ENCODE assay signal across 8 mouse cellular contexts in the genomic region with DNA sequence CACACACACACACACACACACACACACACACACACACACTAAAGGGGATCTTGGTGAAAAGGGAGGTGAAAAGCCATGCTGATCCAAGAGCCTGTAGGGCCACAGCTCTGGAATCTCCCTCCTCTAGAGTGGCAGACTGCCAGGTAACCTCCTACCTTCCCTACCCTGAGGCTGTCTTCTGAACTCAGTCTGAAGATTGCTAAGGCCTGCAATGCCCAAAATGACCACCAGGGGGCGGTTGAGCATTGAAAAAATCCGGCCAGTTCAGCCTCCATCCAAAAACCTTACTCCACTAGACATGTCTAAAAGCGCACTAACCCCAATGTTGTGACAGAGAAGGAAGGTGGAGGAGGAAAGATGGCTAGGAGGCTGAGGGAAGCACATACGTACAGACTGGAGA. TPM values are rescaled to one million over a fixed set of nuclear protein-coding genes. Genes with fewer than 3 reads are reported as not detected.
DNase-seq lines count a peak whose midpoint lies in the region; ATAC-seq and TF ChIP-seq lines count a peak whose summit lies in the region.

No protein-coding gene starts in this region.

- H3K4me2 ChIP-seq in kidney, embryonic 16.5 days (replicated peaks; ENCODE audit: low read depth, low read length): peak overlapping the region; percentile 36

- peaks cover 16% of the 10 kb centered on the region for H3K4me1 ChIP-seq in bone marrow, adult 2 months (ENCODE audit: control insufficient read depth, insufficient read depth, low read length)
- H3K4me1 ChIP-seq in embryonic fibroblast, embryonic 13.5 days (ENCODE audit: control insufficient read depth, insufficient read depth, low read length): peaks cover 10% of the 10 kb centered on the region
- peaks cover 81% of the 10 kb centered on the region for H3K4me1 ChIP-seq in heart, embryonic 10.5 days
- peaks cover 78% of the 10 kb centered on the region for H3K4me1 ChIP-seq in kidney, embryonic 16.5 days (ENCODE audit: insufficient read depth, low read length)
- peaks cover 30% of the 10 kb centered on the region for H3K4me1 ChIP-seq in liver, adult 2 months (ENCODE audit: control insufficient read depth, insufficient read depth, low read length)

- no peaks in the 10 kb centered on the region for H3K9me3 ChIP-seq in heart, embryonic 10.5 days
- no peaks in the 10 kb centered on the region for H3K9me3 ChIP-seq in kidney, embryonic 16.5 days (ENCODE audit: low read length)

- no peak for TF ChIP-seq POLR2A in bone marrow, adult 2 months (IDR thresholded peaks at IDR 0.05; ENCODE audit: borderline replicate concordance, control insufficient read depth, low read depth, low read length)
- TF ChIP-seq POLR2A in embryonic fibroblast, embryonic 13.5 days (IDR thresholded peaks at IDR 0.05; ENCODE audit: low read depth, low read length): 0 out of 2 replicates have a peak, but pooled peaks have one; percentile 38
- no peak for TF ChIP-seq POLR2A in liver, adult 2 months (IDR thresholded peaks at IDR 0.05; ENCODE audit: extremely low read depth, insufficient read depth, low read length)

- no peak overlapping the region for H3K27ac ChIP-seq in bone marrow, adult 2 months (ENCODE audit: control insufficient read depth, insufficient read depth, low read depth, low read length, poor library complexity)
- peak overlapping the region; percentile 62 for H3K27ac ChIP-seq in embryonic fibroblast, embryonic 13.5 days (ENCODE audit: insufficient read depth, low read length)
- peak overlapping the region; percentile 77 for H3K27ac ChIP-seq in heart, embryonic 10.5 days
- H3K27ac ChIP-seq in kidney, embryonic 16.5 days (ENCODE audit: low read length): peak overlapping the region; percentile 96
- H3K27ac ChIP-seq in liver, adult 2 months (replicated peaks; ENCODE audit: insufficient read depth, low read depth, low read length): no peak overlapping the region

- peak; percentile 96 for DNase-seq in 416B (ENCODE audit: low read depth)
- DNase-seq in heart, embryonic 10.5 days (ENCODE audit: low spot score): peak; percentile 92
- DNase-seq in liver, adult 2 months (ENCODE audit: extremely low read depth, low read depth, low spot score): peak; percentile 74
- DNase-seq in naive thymus-derived CD4-positive, alpha-beta T cell, adult 2 months (ENCODE audit: low read depth): peak; percentile 97
- DNase-seq in splenic B cell, adult 2 months (ENCODE audit: low read depth, low spot score): peak; percentile 94

- peak; percentile 1; the same call in 1 of the 2 replicates for ATAC-seq in kidney, embryonic 16.5 days (ENCODE audit: low FRiP score, low TSS enrichment)

- peak; percentile 87 for TF ChIP-seq CTCF in bone marrow, adult 2 months (IDR thresholded peaks at IDR 0.05; ENCODE audit: control insufficient read depth, insufficient read depth, low read length)
- TF ChIP-seq CTCF in embryonic fibroblast, embryonic 13.5 days (IDR thresholded peaks at IDR 0.05; ENCODE audit: borderline replicate concordance, insufficient read depth, low read length): peak; percentile 21; the same call in 1 of the 2 replicates
- peak; percentile 79 for TF ChIP-seq CTCF in liver, adult 2 months (IDR thresholded peaks at IDR 0.05; ENCODE audit: low read depth, low read length)

- H3K27me3 ChIP-seq in heart, embryonic 10.5 days (ENCODE audit: insufficient read depth, poor library complexity, severe bottlenecking): no peaks in the 10 kb centered on the region
- H3K27me3 ChIP-seq in kidney, embryonic 16.5 days (ENCODE audit: insufficient read depth, low read length): no peaks in the 10 kb centered on the region
- H3K27me3 ChIP-seq in liver, adult 2 months (ENCODE audit: control insufficient read depth, insufficient read depth, low read length): no peaks in the 10 kb centered on the region
- no peaks in the 10 kb centered on the region for H3K27me3 ChIP-seq in splenic B cell, adult 2 months (ENCODE audit: control insufficient read depth, insufficient read depth, low read length, poor library complexity, severe bottlenecking)

- WGBS in bone marrow, adult 2 months: 0% methylated on average over 4 of the region's 4 CpGs
- WGBS in heart, embryonic 10.5 days: 2% methylated on average over 4 of the region's 4 CpGs
- 0% methylated on average over 4 of the region's 4 CpGs for WGBS in kidney, embryonic 16.5 days
- WGBS in liver, adult 2 months: 3% methylated on average over 4 of the region's 4 CpGs

- H3K4me3 ChIP-seq in bone marrow, adult 2 months (replicated peaks; ENCODE audit: control insufficient read depth, low read depth, low read length): no peak overlapping the region
- no peak overlapping the region for H3K4me3 ChIP-seq in embryonic fibroblast, embryonic 13.5 days (ENCODE audit: insufficient read depth, low read length)
- H3K4me3 ChIP-seq in heart, embryonic 10.5 days: no peak overlapping the region
- no peak overlapping the region for H3K4me3 ChIP-seq in kidney, embryonic 16.5 days (ENCODE audit: low read length)
- no peak overlapping the region for H3K4me3 ChIP-seq in liver, adult 2 months (ENCODE audit: insufficient read depth, low read depth, low read length)

- no peaks in the 10 kb centered on the region for H3K36me3 ChIP-seq in heart, embryonic 10.5 days
- H3K36me3 ChIP-seq in kidney, embryonic 16.5 days (ENCODE audit: insufficient read depth, low read length): no peaks in the 10 kb centered on the region
- H3K36me3 ChIP-seq in liver, adult 2 months (ENCODE audit: control insufficient read depth, insufficient read depth, low read length): no peaks in the 10 kb centered on the region
- H3K36me3 ChIP-seq in splenic B cell, adult 2 months (ENCODE audit: control insufficient read depth, insufficient read depth, low read length, poor library complexity, severe bottlenecking): no peaks in the 10 kb centered on the region

- peak overlapping the region; percentile 5; the same call in 1 of the 2 replicates for H3K9ac ChIP-seq in kidney, embryonic 16.5 days (replicated peaks; ENCODE audit: low read length)
- H3K9ac ChIP-seq in liver, adult 2 months (ENCODE audit: low read depth, low read length): no peak overlapping the region

- no peaks in the 10 kb centered on the region for H3K79me2 ChIP-seq in liver, adult 2 months (ENCODE audit: control insufficient read depth, insufficient read depth, low read length)

RNA-seq across cellular contexts. Expression of a gene that starts 25.0 kb away (rescaled TPM):
- polyA plus RNA-seq in bone marrow, adult 2 months (2011; ENCODE audit: insufficient read depth, insufficient read length, low replicate concordance, missing spikeins): 1,145 and 1,395 TPM in 2 replicates
- polyA plus RNA-seq in embryonic fibroblast, embryonic 13.5 days (2011; ENCODE audit: insufficient read length, low read depth, missing spikeins): 1,524 and 1,625 TPM in 2 replicates
- polyA plus RNA-seq in heart, embryonic 10.5 days (2016; fragmentation: Nextera tagmentation; extraction: Ambion mirVana): 1,013 and 1,650 TPM in 2 replicates
- 2,279 and 2,662 TPM in 2 replicates for polyA plus RNA-seq in kidney, embryonic 16.5 days (2015; fragmentation: Nextera tagmentation; extraction: Ambion mirVana)
- total RNA-seq in liver, adult 2 months (2014; rRNA removed): 259 and 274 TPM in 2 replicates
- polyA plus RNA-seq in liver, adult 2 months (2012; rRNA removed): 214 and 240 TPM in 2 replicates

Comparison
In these comparisons a context has a peak if more than half of its experiments do, and no peak if none do; other contexts are left out.
1. H3K27ac ChIP-seq: peak in embryonic fibroblast, embryonic 13.5 days (single experiment), heart, embryonic 10.5 days (single experiment) and kidney, embryonic 16.5 days (single experiment); none in bone marrow, adult 2 months (single experiment) and liver, adult 2 months (single experiment).
2. CTCF ChIP-seq: peak in every context shown above with its lines; median percentile 87 in bone marrow, adult 2 months; 79 in liver, adult 2 months; 21 in embryonic fibroblast, embryonic 13.5 days.
3. Peak in every context shown above with its lines, with median percentiles within 50 percentile points of each other: DNase-seq.